Mouse (Mus musculus) layer of hippocampus, adult 11-12 months (tissue): ENCODE measurements around the gene Rasal3.

Experiments used
- DNase-seq: peaks from one replicate; pipeline ENCODE4 v3.0.0; 2022; ENCODE audit warnings: low spot score

Rasal3 gene

DNA sequence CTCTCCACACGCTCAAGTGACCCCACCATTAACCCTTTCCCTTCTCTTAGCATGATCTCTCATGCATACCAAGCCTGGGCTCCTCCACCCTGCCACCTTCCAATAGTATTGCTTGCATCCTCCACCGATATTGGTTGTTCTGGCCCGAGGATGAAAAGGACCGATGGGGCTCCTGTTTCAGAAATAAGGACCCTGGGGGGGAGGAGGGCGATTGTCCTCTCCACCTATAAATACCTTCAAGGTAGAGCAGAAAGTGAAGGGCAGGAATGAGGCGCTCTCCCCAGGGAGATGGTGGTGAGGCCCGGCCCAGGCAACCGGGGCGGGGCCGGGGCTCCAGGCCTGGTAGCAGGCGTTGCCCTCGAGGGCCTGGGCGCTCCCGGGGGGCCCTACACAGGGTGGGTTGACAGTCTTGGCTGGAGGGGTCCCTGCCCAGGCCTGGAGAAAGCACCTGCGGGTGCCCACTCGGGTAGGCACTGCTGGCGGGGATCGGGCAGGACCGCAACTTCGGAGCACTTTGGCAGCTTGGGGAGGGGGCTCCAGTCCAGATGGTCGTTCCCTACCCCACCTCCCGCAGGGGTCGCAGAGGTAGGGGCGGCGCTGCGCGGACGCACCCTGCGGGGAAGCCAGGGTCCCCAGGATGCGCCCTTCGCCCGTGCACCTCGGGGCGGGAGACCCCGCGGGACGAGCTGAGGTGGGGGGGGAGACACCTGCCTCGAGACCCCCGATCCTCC is 14.8 kb downstream of the Rasal3 start:
- peak; percentile 33 for DNase-seq

DNA sequence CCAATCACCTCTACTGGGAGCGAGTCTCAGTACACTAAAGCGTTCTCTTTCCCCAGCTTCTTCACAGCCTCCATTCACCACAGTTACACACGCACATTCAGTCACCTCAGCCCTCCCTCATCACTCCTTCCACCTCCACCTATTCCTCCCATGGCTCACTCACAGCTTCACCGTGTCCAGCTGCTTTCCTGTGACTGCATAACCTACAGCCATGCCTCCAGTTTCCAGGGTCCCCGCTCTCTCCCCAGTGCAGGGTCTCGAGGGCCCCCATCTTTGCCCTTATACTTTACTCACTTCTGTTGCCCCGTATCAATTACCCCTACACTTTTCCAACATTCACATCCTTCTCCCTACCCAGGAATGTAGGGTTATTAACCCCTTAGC is 15.4 kb downstream of the Rasal3 start:
- no peak for DNase-seq

DNA sequence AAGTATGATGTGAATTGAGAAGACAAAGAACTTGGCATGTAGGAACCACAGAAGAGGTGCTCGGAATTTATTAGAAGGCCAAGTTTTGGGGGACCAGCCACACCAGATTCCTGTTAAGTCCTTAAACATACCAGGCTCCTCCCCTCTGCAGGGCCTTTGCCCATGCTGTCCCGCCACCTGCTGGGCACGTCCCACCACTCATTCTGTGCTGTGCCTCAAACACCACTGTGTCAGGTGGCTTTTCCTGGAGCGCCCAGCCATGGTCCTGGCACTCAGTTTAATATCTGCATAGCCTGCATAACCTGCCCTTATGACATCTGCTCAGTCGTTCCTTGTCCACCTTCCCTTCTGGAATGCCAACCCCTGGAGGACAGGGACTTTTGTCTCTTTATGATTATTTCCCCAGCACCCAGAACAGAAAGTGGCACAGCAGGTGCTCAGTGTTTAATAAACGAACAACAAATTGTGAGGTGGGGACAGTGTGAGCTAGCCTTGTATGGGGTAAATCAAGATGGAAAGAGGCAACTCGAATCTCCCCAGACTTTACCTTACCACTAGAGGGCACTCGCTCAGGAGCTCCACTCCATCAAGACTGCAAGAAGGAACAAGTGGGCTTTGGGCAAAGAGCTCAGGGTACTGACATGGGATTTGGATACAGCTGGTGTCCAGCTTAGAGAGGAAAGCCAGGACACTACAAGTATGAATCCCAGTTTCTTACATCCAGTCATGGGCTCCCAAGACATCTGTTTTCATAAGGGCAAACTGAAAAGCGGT is 16.5 kb downstream of the Rasal3 start:
- DNase-seq, result peak; percentile 63

DNA sequence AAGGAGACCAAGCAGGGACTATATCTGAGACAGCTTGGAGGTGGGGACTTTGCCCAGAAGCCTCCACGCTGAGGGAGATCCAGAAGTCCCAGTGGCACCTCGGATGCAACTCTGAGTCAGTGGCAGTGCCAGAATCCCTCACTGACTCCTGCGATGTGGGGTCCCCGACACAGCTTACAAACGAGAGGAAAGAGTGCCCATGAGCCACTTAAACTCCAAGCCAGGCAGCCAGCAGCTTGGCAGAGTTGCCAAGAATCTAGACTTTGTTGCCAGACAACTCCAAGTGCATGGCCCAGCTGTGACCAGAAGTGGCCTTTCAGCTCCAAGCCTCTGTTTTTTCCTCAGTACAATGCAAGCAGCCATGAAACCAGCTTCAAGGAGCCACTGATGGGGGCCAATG is 19.7 kb downstream of the Rasal3 start:
- no peak for DNase-seq

DNA sequence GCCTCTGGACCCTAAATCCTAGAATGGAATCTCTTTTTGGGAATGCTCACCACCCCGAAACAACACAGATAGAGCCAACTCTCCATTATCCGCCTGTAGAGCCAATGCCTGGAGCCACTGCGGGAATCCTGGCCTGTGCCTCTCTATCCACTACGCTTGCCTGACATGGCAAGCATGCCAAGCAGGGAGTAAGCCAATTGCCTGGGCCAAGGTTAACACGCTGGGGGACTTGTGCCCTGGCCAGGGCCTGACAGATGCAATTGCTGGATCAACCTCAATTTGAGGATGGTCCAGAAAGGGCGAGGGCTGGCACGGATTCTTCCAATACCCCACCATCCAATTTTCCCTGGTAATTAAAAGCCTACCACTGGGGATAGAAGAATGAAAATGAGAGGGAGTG is 20.8 kb downstream of the Rasal3 start:
- no peak for DNase-seq

DNA sequence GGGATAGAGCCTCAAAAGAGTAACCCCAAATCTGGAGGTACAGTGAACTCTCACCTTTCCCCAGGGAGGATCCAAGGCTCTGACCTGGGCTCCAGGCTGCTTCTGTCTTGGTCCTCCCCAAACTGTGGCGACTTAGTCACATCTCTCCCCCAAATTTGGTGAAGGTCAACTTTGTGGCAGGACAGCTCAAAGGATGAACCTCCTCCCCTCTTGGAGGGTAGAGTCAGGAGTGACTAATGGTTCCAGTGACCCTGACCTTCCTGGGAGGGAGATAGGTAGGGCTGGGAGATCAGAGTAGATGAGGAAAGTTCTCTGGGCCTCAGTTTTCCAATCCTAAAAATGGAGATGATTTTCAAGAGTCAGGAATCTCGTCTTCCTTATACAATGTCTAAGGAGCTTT is 24.6 kb downstream of the Rasal3 start:
- DNase-seq, result no peak

DNA sequence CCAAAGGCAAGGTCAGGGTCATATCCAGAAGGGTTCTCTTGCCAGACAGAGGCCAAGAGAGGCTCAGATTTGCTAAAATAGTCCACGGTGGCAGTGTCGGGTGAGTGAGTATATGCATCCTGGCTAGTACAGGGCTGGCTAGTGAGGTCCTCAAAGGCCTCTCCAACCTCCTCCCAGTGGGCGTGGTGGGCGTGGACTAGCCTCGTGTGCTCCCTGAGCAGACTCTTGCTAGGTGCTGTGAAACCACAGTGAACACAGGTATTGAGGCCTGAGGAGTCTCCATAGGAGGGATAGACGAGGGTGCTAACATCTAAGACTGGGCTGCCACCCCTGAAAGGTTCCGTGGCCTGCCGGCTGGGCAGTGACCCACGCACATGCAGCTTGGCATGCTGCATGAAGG is 26.2 kb downstream of the Rasal3 start:
- DNase-seq, result no peak

DNA sequence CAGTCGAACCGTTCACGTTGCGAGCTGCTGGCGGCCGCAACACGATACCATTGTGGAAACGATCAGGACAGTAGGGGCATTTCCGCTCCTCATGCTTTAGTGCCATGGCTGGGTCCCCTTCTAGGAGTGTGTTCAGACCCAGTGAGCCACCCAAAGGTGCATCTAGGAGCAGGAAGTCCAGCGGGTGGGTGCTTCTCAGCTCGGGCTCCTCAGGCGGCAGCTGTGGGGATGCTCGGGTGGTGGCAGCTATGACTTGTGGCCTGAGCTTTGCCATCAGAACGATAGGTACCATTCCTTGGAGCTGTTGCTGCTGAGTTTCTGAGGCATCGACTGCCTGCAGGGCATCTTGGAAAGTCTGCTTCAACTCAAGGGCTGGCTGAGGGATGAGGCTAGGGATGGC is 26.9 kb downstream of the Rasal3 start:
- DNase-seq, result no peak

DNA sequence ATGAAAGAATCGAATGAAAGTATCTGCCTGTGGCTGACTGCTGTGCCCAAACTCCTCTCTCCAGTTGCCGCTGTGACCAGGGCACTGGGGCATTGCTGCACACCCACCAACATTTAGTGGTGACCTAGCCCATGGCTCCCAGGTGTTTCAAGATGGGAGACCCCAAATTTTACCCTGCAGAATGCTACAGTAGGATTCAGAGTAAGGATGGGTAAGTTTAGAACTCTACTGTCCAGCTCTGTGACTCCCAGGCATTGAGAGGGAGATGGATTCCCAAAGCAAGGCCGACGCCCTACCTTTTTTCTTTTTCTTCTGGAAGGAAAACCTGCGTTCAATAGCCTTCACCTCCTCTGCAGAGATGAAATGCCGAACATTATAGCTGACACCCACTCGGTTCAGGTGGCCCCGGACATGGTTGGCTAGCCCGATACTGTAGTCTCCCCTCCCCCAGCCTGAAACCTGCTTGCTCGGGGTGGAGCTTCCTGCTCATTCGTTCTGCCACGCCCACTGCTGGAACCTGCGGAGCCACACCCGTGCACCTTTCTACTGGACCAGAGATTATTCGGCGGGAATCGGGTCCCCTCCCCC is 34.3 kb downstream of the Rasal3 start:
- no peak for DNase-seq

DNA sequence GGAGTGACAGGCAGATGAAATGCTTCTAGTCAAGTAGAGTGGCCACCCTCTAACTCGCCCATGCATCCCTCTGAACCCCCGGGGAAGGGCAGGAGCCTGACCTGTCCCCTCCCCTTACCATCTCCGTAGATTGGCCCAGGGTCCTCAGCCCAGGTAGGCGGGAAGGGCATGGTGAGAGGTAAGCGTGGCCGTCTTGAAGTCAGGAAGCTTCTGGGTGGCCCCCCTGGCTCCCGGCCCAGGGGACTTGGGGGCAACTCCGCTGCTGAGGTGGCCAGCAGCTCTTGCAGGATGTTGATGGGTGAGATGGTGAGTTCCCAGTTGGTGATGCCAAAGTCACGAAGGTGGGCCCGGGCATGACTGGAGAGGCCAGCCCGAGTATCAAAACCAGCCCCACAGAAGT is 35.7 kb downstream of the Rasal3 start:
- no peak for DNase-seq

DNA sequence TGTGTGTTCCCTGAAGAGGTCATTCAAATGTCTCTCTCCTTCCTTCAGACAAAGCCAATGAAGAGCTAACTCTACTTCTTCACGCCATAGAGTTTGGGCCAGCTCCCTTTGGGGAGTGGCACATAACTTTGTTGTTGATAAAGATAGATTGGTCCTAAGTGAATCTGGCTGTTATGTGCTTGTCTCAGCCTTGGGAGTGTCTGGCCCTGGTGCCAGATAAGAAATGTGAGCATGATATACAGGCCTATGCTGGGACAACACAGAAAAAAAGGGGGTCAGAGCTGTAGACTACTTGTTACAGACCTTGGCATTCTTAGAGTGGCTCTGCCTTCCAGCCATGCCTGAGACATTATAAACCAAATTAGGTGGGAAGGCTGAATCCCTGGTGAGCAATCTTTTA is 38.1 kb downstream of the Rasal3 start:
- no peak for DNase-seq

DNA sequence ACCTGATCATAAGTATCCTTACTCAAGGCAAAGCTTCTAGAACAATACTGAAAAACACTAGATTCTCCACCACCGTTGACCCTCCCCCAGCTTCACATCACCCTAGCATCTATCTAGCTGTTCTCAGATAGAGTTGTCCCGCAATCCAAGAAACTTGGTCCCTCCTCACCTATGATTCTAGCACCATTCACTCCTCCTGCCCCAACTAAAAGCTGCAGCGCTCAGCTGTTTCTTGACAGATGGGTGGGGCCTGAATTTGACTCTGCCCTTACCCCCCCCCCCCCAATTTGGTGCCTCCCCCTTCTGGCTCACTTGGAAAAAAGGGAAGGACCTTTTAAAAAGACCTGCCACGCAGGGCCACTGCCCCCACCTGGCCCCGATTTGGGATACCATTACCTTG is 38.5 kb downstream of the Rasal3 start:
- DNase-seq, result no peak

DNA sequence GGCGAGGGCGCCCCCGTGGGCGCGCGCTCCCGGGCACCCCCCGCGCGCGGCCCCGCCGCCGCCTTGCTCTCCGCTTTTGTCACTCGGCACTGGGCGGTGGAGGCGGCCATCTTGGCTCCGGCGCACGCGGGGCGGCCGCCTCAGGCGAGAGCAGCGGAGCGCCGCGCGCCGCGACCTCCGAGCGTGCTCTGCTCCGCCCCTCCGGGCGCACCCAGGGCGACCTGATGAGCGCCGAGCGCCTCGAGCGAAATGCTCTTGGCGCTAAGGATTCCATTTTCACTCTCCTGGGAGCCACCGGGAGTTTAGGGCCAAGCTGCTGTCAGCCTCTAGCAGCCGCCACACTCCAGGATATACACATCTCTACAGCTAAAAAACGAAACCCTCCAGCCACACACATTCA is 39.1 kb downstream of the Rasal3 start:
- peak; percentile 86 for DNase-seq

DNA sequence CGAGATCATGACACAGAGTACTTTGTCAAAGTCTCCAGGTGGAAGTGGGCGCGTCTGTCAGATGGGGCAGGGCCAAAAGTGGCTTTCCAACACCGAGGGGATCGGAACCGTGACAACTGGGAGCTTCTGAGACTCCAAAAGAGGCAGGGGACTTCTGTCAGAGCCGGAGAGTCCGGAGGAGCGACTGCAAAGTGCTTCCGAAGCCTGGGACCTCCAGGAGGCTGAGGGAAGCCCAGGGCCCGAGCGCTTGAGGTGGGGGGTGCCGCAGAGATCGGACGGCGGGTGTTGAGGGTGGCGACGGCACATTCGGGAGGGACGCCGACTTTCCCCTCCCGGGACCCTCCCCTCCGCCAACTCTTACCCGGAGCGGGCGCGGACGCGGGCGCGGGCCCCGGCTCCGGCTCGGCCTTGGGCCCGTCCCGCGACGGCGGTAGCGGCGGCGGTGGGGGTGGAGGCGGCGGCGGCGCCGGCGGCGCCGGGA is 39.5 kb downstream of the Rasal3 start:
- DNase-seq, result no peak

DNA sequence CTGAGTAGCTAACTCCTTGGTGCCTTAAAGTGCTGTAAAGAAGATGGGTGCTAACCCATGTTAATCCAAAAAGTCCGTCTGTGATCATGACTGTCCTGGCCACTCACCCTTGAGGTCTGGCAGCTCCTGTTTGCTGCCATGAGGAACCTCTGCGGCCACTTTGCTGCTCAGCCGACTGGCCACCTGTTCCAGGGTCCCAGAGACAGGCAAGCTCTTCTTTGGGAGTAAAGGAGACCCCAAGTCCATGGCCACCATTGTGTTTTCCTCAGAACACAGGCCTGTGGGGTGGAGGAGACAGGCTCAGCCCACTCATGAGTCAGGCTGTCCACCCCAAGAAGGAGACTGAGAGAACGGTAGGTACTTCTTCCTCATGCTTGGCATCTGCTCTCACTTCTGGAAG is 40.7 kb downstream of the Rasal3 start:
- no peak for DNase-seq

DNA sequence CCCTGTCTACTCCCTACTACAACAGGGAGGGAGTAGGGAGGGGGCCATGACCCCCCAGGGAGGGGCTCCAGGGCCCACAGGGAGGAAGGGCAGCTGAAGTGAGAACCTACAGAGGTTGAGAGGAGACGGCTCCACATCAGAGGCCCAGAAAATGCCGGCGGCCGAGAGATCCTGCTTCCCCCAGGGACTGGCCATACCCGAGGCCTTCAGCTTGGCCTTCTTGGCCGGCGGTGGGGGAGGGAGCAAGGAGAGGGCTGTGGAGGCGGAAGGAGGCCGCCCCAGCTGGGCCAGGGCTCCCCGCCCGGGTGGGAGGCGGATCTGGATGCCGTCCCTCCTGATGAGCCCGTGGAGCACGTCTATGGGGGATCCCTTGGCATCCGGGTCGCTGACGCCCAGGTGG is 43.5 kb downstream of the Rasal3 start:
- DNase-seq, result no peak

DNA sequence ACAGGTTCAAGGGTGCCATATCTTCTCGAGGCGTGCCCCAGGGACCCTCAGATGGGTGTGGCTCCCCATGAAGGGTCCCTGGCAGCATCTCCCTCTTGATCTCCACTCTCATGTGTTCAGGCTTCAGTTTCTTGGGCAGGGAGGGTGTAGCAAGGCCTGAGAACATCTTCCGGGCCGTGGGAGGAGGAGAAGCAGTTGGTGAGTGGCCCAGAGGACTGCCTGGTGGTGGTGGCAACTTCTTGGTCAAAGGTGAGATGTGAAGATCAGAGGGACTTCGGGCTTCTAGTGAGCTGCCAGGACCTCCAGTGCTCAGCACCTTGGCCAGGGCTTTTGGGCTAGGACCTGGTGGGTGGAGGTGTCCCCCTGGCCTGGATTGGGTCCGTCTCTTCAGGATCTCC is 44.4 kb downstream of the Rasal3 start:
- no peak for DNase-seq

DNA sequence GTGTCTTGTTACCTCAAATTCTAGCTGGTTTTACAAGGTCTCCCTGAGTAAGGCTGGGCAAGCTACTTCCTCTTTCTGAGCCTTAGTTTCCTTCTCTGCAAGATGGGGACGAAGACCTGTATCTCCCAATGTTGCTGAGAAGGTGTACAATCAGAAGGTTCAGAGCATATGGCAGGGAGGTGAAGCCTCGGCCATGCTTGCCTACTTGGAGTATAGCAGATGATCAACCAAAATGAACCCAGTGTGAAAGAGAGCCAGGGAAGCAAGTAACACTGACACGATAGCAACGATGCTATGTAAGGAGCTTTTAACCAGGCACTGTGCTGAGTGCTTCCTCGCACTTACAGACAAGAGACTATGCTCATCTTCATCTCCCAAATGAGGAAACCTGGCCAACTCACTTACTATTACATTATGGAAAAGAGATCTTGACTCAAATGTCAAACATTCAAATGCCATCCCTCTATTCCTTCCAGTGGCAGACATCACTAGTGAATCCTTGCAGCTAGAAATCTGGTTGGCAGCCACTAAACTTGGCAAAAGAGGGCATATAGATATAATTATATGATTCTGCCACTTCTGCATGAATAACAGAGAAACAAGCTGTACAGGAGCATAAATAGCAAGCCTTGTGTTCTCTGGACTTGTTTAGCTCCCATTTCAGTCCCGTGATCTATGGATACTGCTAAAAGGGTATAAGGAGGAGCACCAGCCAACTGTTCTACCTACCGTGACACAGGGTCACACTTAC is 45.0 kb downstream of the Rasal3 start:
- DNase-seq, result no peak

DNA sequence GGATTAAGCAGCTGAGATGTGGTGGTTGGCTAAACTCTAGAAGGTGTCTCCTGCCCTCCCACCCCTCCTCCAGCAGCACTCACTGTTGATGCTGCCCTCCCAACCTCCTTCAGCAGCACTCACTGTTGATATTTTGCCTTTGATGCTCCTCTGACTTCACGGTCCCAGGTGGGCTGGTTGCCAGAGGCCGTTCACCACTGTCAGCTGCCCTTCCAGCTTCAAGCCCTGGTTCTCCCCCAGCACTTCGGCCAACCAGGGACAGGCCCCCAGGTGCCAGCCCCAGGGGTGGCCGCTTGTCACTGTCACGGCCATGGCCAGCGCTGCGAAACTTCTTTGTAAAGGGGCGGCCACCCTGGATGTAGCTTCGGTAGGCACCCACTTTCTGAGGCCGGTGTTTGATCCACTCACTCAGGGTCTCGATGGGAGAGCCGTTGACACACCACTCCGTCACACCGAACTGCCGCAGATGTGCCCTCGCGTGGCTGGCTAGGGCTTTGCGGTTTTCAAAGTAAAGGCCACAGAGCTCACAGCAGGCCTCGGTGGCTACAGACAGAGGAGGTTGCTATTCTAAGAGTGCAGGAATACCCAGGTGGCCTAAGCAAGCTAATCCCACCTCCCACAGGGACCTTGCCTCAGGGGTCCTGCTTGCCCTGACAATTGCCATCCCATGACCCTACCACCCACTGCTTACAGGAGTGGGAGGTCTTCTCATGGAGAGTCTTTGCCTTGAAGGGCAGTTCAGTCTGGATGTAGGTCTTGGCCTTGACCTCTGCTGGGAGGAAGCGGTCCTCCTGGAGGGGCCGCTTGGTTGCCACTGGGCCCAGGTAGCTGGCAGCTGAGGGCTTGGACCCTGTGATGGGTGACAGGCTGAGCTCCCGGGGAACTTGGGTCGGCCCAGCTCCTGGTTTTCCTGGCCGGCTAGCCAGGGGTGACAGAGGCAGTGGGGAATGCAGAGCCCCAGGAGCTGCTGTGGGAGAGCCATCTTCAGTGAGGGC is 46.3 kb downstream of the Rasal3 start:
- no peak for DNase-seq

DNA sequence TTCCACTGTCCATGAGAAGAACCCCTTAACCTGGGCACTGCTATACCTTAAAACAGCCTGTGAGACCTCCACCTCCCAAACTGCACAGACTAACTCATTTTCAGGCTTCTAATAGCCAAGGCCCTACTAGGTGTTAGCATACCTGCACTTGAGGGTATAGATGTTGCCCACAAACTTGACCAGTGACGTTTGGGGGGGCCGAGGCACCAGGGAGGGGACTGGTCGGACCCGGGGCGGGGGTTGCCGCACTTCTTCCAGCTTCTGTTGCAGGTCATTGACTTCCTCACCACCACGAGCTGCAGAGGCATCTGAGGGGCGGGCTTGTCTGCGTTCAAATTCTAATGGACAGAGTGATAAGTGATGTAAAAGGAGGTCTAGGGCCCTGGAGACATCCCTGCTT is 47.1 kb downstream of the Rasal3 start:
- no peak for DNase-seq

DNA sequence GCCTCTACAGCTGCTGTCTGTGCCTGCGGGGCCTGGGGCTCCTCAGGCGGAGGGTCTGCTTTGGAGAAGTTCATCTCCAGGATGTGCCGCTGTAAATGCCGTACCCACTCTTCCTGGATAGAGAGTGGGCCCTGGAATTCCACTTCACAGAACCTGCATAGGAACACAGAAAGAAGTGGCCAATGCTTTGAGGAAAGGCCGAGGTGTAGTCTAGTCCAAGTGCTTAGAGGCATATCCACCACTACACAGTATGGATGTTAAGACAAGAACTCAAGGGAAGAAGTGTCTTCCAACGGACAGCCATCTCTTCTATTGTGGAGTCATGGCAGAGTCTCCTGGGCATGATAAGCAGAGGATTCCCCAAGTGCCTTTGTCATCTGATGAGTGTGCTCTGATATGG is 48.4 kb downstream of the Rasal3 start:
- DNase-seq, result no peak
